Mouse (Mus musculus): ENCODE measurements at regions not wholly inside any gene's neighbourhood (a gene's known extent, or its start where the extent isn't known, plus 50 kb on each side); places are given as distances from the start of the nearest gene placed in this dataset.

- no peak for ATAC-seq (ENCODE audit: low FRiP score)
- H3K9ac ChIP-seq (replicated peaks): no peak overlapping the region
- H3K4me3 ChIP-seq (replicated peaks): no peak overlapping the region
- H3K4me2 ChIP-seq: no peak overlapping the region
- 0 out of 2 replicates have a peak, but pooled peaks cover 6% of the 10 kb centered on the region for H3K27me3 ChIP-seq (replicated peaks)
- no peaks in the 10 kb centered on the region for H3K36me3 ChIP-seq
- peaks cover 10% of the 10 kb centered on the region for H3K4me1 ChIP-seq
- 75% methylated on average over 7 of the region's 7 CpGs for WGBS
- H3K27ac ChIP-seq (replicated peaks): no peak overlapping the region
- no peaks in the 10 kb centered on the region for H3K9me3 ChIP-seq (replicated peaks)
Observed at GRCm38 (mm10) chr9:23069161-23069560, 153.7 kb upstream of the Bmper start.

DNA sequence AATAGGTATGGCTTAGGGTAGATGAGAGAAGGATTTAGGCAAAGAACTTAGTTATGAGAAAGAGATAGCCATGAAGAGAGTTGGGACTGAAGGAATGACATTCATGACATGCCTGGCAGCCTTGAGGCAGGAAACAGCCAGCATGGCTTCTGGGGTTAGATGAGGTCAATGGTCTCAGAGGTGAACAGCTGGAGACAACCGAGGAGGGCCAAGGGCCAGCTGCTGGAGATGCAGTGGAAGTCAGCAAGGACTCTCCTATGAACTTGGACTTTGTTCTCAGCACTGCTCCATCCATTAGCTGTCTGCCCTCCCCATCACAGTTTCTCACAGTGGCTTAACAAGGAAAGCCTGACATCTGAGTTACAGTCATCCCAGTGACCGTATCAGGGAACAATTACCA, 151.9 kb upstream of the Bmper start:
- Histone ChIP-seq H3K9me3 (replicated peaks) (no peaks in the 10 kb centered on the region), H3K4me1 (peaks cover 10% of the 10 kb centered on the region), H3K9ac (replicated peaks) (no peak overlapping the region), H3K4me2 (no peak overlapping the region), H3K36me3 (no peaks in the 10 kb centered on the region), H3K27ac (replicated peaks) (no peak overlapping the region), H3K27me3 (replicated peaks) (0 out of 2 replicates have a peak, but pooled peaks cover 6% of the 10 kb centered on the region), H3K4me3 (replicated peaks) (no peak overlapping the region)
- WGBS: 61% methylated on average over 2 of the region's 2 CpGs
- ATAC-seq (ENCODE audit: low FRiP score): no peak

DNA sequence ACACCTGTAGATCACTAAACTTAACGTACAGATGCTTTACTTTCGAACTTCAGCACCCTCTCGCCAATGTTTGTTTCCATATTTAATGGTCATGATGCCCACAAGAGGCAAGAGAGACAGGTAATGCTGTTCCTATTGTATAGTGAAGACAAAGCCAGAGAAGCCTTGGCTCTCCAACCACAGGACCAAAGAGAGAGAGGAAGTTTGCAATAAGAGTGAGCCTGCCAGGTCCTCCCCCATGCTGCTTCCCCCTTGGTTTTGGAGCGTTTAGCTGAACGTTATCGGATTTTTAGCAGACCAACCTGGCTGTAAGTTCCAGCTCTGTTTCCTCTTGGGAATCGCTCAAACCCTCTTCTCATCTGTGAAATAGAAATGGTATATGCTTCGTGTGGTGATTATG, 150.1 kb upstream of the Bmper start:
- H3K4me2 ChIP-seq: no peak overlapping the region
- H3K4me3 ChIP-seq (replicated peaks): no peak overlapping the region
- H3K4me1 ChIP-seq: peaks cover 8% of the 10 kb centered on the region
- no peaks in the 10 kb centered on the region for H3K27me3 ChIP-seq (replicated peaks)
- no peaks in the 10 kb centered on the region for H3K36me3 ChIP-seq
- no peak overlapping the region for H3K9ac ChIP-seq (replicated peaks)
- 78% methylated on average over 8 of the region's 8 CpGs for WGBS
- no peaks in the 10 kb centered on the region for H3K9me3 ChIP-seq (replicated peaks)
- H3K27ac ChIP-seq (replicated peaks): no peak overlapping the region
- ATAC-seq (ENCODE audit: low FRiP score): no peak

GRCm38 (mm10) chr9:23083562-23083961, 139.3 kb upstream of the Bmper start:
- peak overlapping the region; percentile 63 for H3K27ac ChIP-seq (replicated peaks)
- H3K27me3 ChIP-seq (replicated peaks): no peaks in the 10 kb centered on the region
- WGBS: 8% methylated on average over 17 of the region's 17 CpGs
- no peak overlapping the region for H3K9ac ChIP-seq (replicated peaks)
- H3K4me1 ChIP-seq: peaks cover 11% of the 10 kb centered on the region
- H3K36me3 ChIP-seq: no peaks in the 10 kb centered on the region
- H3K4me2 ChIP-seq: peak overlapping the region; percentile 42
- H3K9me3 ChIP-seq (replicated peaks): no peaks in the 10 kb centered on the region
- no peak overlapping the region for H3K4me3 ChIP-seq (replicated peaks)
- peak; percentile 86 for ATAC-seq (ENCODE audit: low FRiP score)

- H3K9me3 ChIP-seq (replicated peaks): no peaks in the 10 kb centered on the region
- H3K27ac ChIP-seq (replicated peaks): no peak overlapping the region
- H3K4me3 ChIP-seq (replicated peaks): no peak overlapping the region
- 76% methylated on average over 2 of the region's 2 CpGs for WGBS
- no peaks in the 10 kb centered on the region for H3K36me3 ChIP-seq
- H3K4me2 ChIP-seq: no peak overlapping the region
- no peaks in the 10 kb centered on the region for H3K27me3 ChIP-seq (replicated peaks)
- ATAC-seq (ENCODE audit: low FRiP score): no peak
- H3K9ac ChIP-seq (replicated peaks): no peak overlapping the region
- H3K4me1 ChIP-seq: no peaks in the 10 kb centered on the region
Observed at GRCm38 (mm10) chr9:23089339-23089738, 133.5 kb upstream of the Bmper start.

DNA sequence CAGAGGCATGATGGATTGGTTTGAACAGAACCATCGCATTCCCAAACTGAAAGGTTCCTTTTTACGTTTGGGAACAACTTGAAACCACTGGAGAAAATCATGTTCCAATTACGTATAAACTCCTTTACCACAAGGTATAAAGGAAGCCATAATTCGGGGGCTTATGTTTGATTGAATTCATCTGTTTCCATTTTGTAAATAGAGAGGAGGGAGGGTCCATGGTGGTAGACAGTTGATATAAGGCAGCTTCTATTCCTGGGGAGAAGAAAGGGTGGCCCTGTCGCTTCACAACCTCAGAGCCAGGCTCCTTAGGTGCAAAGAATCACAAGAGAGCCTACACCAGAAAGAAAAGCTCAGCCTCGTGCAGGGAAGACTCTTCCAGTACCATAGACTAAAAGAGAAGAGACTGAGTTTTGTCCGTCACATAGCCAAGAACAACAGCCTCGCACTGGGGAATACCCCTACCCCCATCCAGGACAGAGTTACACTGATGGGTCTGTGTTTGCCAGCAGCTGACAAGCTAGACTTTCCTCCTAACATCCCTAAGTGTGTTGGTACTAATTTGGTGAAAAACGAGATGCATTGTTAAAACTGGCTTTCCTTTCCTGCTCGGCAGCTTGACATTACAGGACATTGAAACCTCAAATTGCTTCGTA, 125.6 kb upstream of the Bmper start:
- Histone ChIP-seq H3K4me1 (peaks cover 4% of the 10 kb centered on the region; the same call in 1 of the 2 replicates), H3K4me2 (no peak overlapping the region), H3K9me3 (replicated peaks) (no peaks in the 10 kb centered on the region), H3K4me3 (replicated peaks) (no peak overlapping the region), H3K27me3 (replicated peaks) (no peaks in the 10 kb centered on the region), H3K27ac (replicated peaks) (no peak overlapping the region), H3K9ac (replicated peaks) (no peak overlapping the region), H3K36me3 (no peaks in the 10 kb centered on the region)
- ATAC-seq (ENCODE audit: low FRiP score): no peak
- 76% methylated on average over 11 of the region's 11 CpGs for WGBS

- no peaks in the 10 kb centered on the region for H3K9me3 ChIP-seq (replicated peaks)
- H3K27ac ChIP-seq (replicated peaks): no peak overlapping the region
- no peak overlapping the region for H3K4me3 ChIP-seq (replicated peaks)
- H3K4me1 ChIP-seq: peaks cover 4% of the 10 kb centered on the region; the same call in 1 of the 2 replicates
- H3K27me3 ChIP-seq (replicated peaks): no peaks in the 10 kb centered on the region
- H3K9ac ChIP-seq (replicated peaks): no peak overlapping the region
- no peak overlapping the region for H3K4me2 ChIP-seq
- ATAC-seq (ENCODE audit: low FRiP score): no peak
- H3K36me3 ChIP-seq: no peaks in the 10 kb centered on the region
Observed at GRCm38 (mm10) chr9:23101584-23101983, 121.3 kb upstream of the Bmper start.

DNA sequence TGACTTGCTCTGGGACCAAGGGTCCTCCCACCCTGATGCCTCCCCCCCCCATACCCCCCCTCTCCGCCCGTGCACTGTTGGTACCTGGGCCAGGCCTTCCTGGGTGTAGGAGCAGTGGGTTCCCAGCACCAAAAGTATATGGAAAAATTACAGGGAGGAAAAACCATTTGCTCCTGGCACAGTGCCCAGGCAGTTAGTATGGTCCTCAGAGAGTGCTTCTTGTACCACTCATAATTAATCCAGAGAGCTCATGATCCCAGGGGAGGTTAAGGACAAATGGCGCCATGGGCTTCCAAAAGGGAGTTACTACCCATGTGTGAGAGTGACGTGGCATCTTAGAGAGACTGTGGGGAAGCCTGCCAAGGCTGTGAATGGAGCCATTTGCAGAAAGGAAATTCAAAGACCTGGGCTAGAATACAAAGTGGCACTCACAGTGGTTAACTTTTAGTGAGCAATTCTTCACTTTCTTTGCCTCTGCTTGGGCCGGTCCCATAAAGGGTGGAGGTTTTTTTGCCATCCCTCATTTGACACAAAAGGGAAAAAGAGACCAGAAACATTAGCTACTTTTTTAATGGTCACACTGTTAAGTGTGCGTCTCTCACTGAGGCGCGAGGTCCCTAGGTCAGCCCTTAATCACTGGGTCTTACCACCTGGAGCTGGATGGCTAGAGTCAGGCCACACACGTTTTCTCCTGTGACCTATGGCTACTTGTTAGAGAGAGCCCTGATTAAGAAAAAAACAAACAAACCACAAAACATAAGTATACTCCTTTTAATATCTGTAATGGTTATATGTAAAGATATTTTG, 120.7 kb upstream of the Bmper start:
- no peak overlapping the region for H3K4me3 ChIP-seq (replicated peaks)
- no peaks in the 10 kb centered on the region for H3K9me3 ChIP-seq (replicated peaks)
- H3K36me3 ChIP-seq: no peaks in the 10 kb centered on the region
- 36% methylated on average over 9 of the region's 9 CpGs for WGBS
- no peak overlapping the region for H3K4me2 ChIP-seq
- H3K27me3 ChIP-seq (replicated peaks): no peaks in the 10 kb centered on the region
- H3K4me1 ChIP-seq: peaks cover 4% of the 10 kb centered on the region; the same call in 1 of the 2 replicates
- H3K9ac ChIP-seq (replicated peaks): no peak overlapping the region
- no peak overlapping the region for H3K27ac ChIP-seq (replicated peaks)
- peak; percentile 65; the same call in 1 of the 2 replicates for ATAC-seq (ENCODE audit: low FRiP score)

- H3K4me2 ChIP-seq: no peak overlapping the region
- no peak overlapping the region for H3K4me3 ChIP-seq (replicated peaks)
- H3K9me3 ChIP-seq (replicated peaks): no peaks in the 10 kb centered on the region
- no peak for ATAC-seq (ENCODE audit: low FRiP score)
- H3K9ac ChIP-seq (replicated peaks): no peak overlapping the region
- H3K36me3 ChIP-seq: no peaks in the 10 kb centered on the region
- H3K4me1 ChIP-seq: no peaks in the 10 kb centered on the region
- H3K27ac ChIP-seq (replicated peaks): no peak overlapping the region
- no peaks in the 10 kb centered on the region for H3K27me3 ChIP-seq (replicated peaks)
- 57% methylated on average over 6 of the region's 6 CpGs for WGBS
Observed at GRCm38 (mm10) chr9:23111500-23111899, 111.4 kb upstream of the Bmper start.

DNA sequence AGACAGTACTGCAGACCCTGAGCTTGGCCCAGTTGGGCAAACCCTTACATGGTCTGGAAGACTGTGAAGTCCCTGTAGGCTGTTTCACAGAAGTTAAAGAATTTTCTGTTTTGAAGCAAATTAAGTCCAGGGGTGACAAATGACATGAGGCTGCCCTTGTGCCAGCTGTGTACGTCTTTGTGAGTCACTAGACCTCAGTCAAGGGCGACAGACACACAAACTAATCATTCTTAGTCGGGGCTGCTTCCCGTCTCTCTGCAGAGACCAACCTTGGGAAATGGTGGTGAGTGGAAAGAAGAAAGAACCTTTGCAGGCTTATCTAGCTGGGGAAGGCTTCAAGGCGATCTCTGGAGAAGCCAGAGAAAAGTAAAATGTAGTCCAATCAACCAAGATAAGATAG, 107.8 kb upstream of the Bmper start:
- 87% methylated on average over 5 of the region's 5 CpGs for WGBS

DNA sequence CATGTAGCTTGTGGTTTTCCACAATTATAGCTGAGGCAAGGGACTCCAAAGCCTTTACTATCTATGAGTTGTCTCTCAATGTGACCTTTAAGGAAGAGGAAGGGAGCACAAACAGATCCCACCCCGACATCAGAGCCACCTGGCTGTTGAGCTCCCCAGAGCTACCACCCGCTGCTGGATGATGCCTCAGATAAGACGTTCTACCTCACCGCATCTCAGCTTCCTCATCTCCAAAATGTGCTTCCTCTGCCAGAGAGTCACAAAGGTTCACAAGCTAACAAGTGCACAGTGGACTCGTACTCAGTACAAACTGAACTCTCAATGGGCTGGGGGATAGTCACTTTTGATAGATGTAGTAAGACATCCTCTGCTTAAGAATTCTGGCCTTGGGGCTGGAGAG, 107.3 kb upstream of the Bmper start:
- Histone ChIP-seq H3K9ac (replicated peaks) (no peak overlapping the region), H3K4me1 (no peaks in the 10 kb centered on the region), H3K36me3 (no peaks in the 10 kb centered on the region), H3K9me3 (replicated peaks) (no peaks in the 10 kb centered on the region), H3K4me3 (replicated peaks) (no peak overlapping the region), H3K27me3 (replicated peaks) (no peaks in the 10 kb centered on the region), H3K27ac (replicated peaks) (no peak overlapping the region), H3K4me2 (no peak overlapping the region)
- no peak for ATAC-seq (ENCODE audit: low FRiP score)
- 89% methylated on average over 5 of the region's 5 CpGs for WGBS

More for the DNA sequence above, 107.8 kb upstream of the Bmper start:
- Histone ChIP-seq H3K4me2 (no peak overlapping the region), H3K36me3 (no peaks in the 10 kb centered on the region), H3K27ac (replicated peaks) (no peak overlapping the region), H3K4me1 (no peaks in the 10 kb centered on the region), H3K27me3 (replicated peaks) (no peaks in the 10 kb centered on the region), H3K9ac (replicated peaks) (no peak overlapping the region), H3K9me3 (replicated peaks) (no peaks in the 10 kb centered on the region), H3K4me3 (replicated peaks) (no peak overlapping the region)
- no peak for ATAC-seq (ENCODE audit: low FRiP score)

- Histone ChIP-seq H3K9me3 (replicated peaks) (no peaks in the 10 kb centered on the region), H3K36me3 (no peaks in the 10 kb centered on the region), H3K4me2 (no peak overlapping the region), H3K27ac (replicated peaks) (no peak overlapping the region), H3K9ac (replicated peaks) (no peak overlapping the region), H3K27me3 (replicated peaks) (no peaks in the 10 kb centered on the region), H3K4me3 (replicated peaks) (no peak overlapping the region), H3K4me1 (no peaks in the 10 kb centered on the region)
- ATAC-seq (ENCODE audit: low FRiP score): no peak
- WGBS: 83% methylated on average over 1 of the region's 1 CpGs
Observed at GRCm38 (mm10) chr9:23116311-23116710, 106.6 kb upstream of the Bmper start.

All from neural tube, embryonic 15.5 days (tissue).